Mouse (Mus musculus): ENCODE results near the gene C2cd4b.

The C2cd4b gene

GRCm38 (mm10) chr9:67774201-67774600, 15.0 kb downstream of the C2cd4b start:
- DNase-seq (ENCODE audit: low spot score in 2 of 2) = no peak

GRCm38 (mm10) chr9:67778553-67778952, 19.3 kb downstream of the C2cd4b start:
- DNase-seq (ENCODE audit: low spot score in 2 of 2) = no peak

GRCm38 (mm10) chr9:67782786-67783185, 23.5 kb downstream of the C2cd4b start:
- DNase-seq (ENCODE audit: low spot score in 2 of 2) = no peak

GRCm38 (mm10) chr9:67783464-67783863, 24.2 kb downstream of the C2cd4b start:
- no peak for DNase-seq (ENCODE audit: low spot score in 2 of 2)

- DNase-seq (ENCODE audit: low spot score in 2 of 2) = no peak
Observed at GRCm38 (mm10) chr9:67783925-67784324, 24.7 kb downstream of the C2cd4b start.

- no peak for DNase-seq (ENCODE audit: low spot score in 2 of 2)
Observed at GRCm38 (mm10) chr9:67786311-67786710, 27.1 kb downstream of the C2cd4b start.

- no peak for DNase-seq (ENCODE audit: low spot score in 2 of 2)
Observed at GRCm38 (mm10) chr9:67787671-67788070, 28.4 kb downstream of the C2cd4b start.

- no peak for DNase-seq (ENCODE audit: low spot score in 2 of 2)
Observed at GRCm38 (mm10) chr9:67792405-67792804, 33.2 kb downstream of the C2cd4b start.

GRCm38 (mm10) chr9:67793501-67793900, 34.3 kb downstream of the C2cd4b start:
- DNase-seq (ENCODE audit: low spot score in 2 of 2) = no peak

GRCm38 (mm10) chr9:67794216-67794615, 35.0 kb downstream of the C2cd4b start:
- no peak for DNase-seq (ENCODE audit: low spot score in 2 of 2)

- no peak for DNase-seq (ENCODE audit: low spot score in 2 of 2)
Observed at GRCm38 (mm10) chr9:67794668-67795067, 35.4 kb downstream of the C2cd4b start.

GRCm38 (mm10) chr9:67795205-67795675, 36.0 kb downstream of the C2cd4b start:
- DNase-seq (ENCODE audit: low spot score in 2 of 2) = no peak

GRCm38 (mm10) chr9:67799078-67799819, 40.0 kb downstream of the C2cd4b start:
- DNase-seq (ENCODE audit: low spot score in 2 of 2) = no peak

- DNase-seq (ENCODE audit: low spot score in 2 of 2) = peak; percentile 49 to 76
Observed at GRCm38 (mm10) chr9:67802241-67802640, 43.0 kb downstream of the C2cd4b start.

- no peak for DNase-seq (ENCODE audit: low spot score in 2 of 2)
Observed at GRCm38 (mm10) chr9:67807000-67807399, 47.8 kb downstream of the C2cd4b start.

GRCm38 (mm10) chr9:67810527-67810926, 51.3 kb downstream of the C2cd4b start:
- DNase-seq (ENCODE audit: low spot score in 2 of 2) = no peak

Data from spleen, postnatal 4 days (tissue).